In genomic region chr2:70823926-70824800, GRCm38 (mm10) we compare ENCODE assay signal across 8 mouse cellular contexts. TPM values are rescaled to one million over a fixed set of nuclear protein-coding genes. Genes with fewer than 3 reads are reported as not detected.
A peak's percentile ranks its signal among the peaks of the same experiment; 100 is the strongest.
DNase-seq lines count a peak whose midpoint lies in the region; ATAC-seq and TF ChIP-seq lines count a peak whose summit lies in the region.

No protein-coding gene starts in this region.

- H3K4me2 ChIP-seq in liver, embryonic 11.5 days, result peak overlapping the region; percentile 78
- H3K4me2 ChIP-seq in neural tube, embryonic 12.5 days (replicated peaks), result peak overlapping the region; percentile 66

- H3K36me3 ChIP-seq in hindbrain, embryonic 10.5 days, result no peaks in the 10 kb centered on the region
- H3K36me3 ChIP-seq in liver, embryonic 11.5 days (ENCODE audit: control insufficient read depth, insufficient read depth, low read length), result no peaks in the 10 kb centered on the region
- H3K36me3 ChIP-seq in neural tube, embryonic 12.5 days, result no peaks in the 10 kb centered on the region

- peak overlapping the region; percentile 99 for H3K9ac ChIP-seq in liver, embryonic 11.5 days (ENCODE audit: low read depth, low read length)
- H3K9ac ChIP-seq in neural tube, embryonic 12.5 days, result peak overlapping the region; percentile 90

- TF ChIP-seq POLR2A in cortical plate, adult 2 months (IDR thresholded peaks at IDR 0.05; ENCODE audit: extremely low read depth, insufficient read depth, low read length), result no peak

- no peaks in the 10 kb centered on the region for H3K4me1 ChIP-seq in cortical plate, adult 2 months (ENCODE audit: control insufficient read depth, insufficient read depth, low read length)
- peaks cover 20% of the 10 kb centered on the region for H3K4me1 ChIP-seq in hindbrain, embryonic 10.5 days (replicated peaks)
- peaks cover 28% of the 10 kb centered on the region for H3K4me1 ChIP-seq in liver, embryonic 11.5 days (replicated peaks; ENCODE audit: control insufficient read depth, insufficient read depth, low read length)
- peaks cover 8% of the 10 kb centered on the region for H3K4me1 ChIP-seq in neural tube, embryonic 12.5 days

- WGBS in hindbrain, embryonic 10.5 days, result 2% methylated on average over 27 of the region's 27 CpGs
- 2% methylated on average over 27 of the region's 27 CpGs for WGBS in liver, embryonic 11.5 days
- WGBS in neural tube, embryonic 12.5 days, result under 1% methylated on average over 27 of the region's 27 CpGs

- no peak for ATAC-seq in liver, embryonic 11.5 days (replicated peaks; ENCODE audit: low FRiP score)
- ATAC-seq in neural tube, embryonic 12.5 days (ENCODE audit: low FRiP score, low read depth), result no peak

- peak overlapping the region; percentile 96 for H3K4me3 ChIP-seq in gastrocnemius, adult 2 months
- peak overlapping the region; percentile 79 for H3K4me3 ChIP-seq in cortical plate, adult 2 months (ENCODE audit: insufficient read depth, low read length)
- H3K4me3 ChIP-seq in hindbrain, embryonic 10.5 days, result peak overlapping the region; percentile 93
- H3K4me3 ChIP-seq in liver, embryonic 11.5 days (ENCODE audit: low read depth, low read length), result peak overlapping the region; percentile 97
- peak overlapping the region; percentile 82 for H3K4me3 ChIP-seq in neural tube, embryonic 12.5 days

- H3K27me3 ChIP-seq in hindbrain, embryonic 10.5 days (ENCODE audit: insufficient read depth, poor library complexity, severe bottlenecking), result no peaks in the 10 kb centered on the region
- no peaks in the 10 kb centered on the region for H3K27me3 ChIP-seq in liver, embryonic 11.5 days (replicated peaks; ENCODE audit: control insufficient read depth, insufficient read depth, low read length)
- H3K27me3 ChIP-seq in neural tube, embryonic 12.5 days (replicated peaks), result no peaks in the 10 kb centered on the region

- DNase-seq in gastrocnemius, adult 2 months, result no peak
- DNase-seq in gastrocnemius, postnatal 4 days (ENCODE audit: low spot score in 2 of 2), result no peak
- DNase-seq in CD4-positive, CD25-positive, alpha-beta regulatory T cell, adult 2 months (ENCODE audit: low read depth, low spot score), result peak; percentile 76
- DNase-seq in hindbrain, embryonic 10.5 days (ENCODE audit: low spot score), result no peak
- DNase-seq in liver, embryonic 11.5 days (ENCODE audit: low spot score), result no peak
- no peak for DNase-seq in gastrocnemius, postnatal 36 days

- H3K9me3 ChIP-seq in hindbrain, embryonic 10.5 days, result no peaks in the 10 kb centered on the region
- H3K9me3 ChIP-seq in liver, embryonic 11.5 days (ENCODE audit: control insufficient read depth, low read length), result no peaks in the 10 kb centered on the region
- no peaks in the 10 kb centered on the region for H3K9me3 ChIP-seq in neural tube, embryonic 12.5 days

- intact Hi-C loops in gastrocnemius, adult 2 months (cut with DNase I), result loop anchor here (2.0 to 5.0 kb wide), 2 partner anchors 43 to 122 kb away; no protein-coding TSS in a partner anchor
- intact Hi-C loops in gastrocnemius, postnatal 36 days (cut with DNase I), result loop anchor here (2.0 kb wide), 1 partner anchor 43 kb away; no protein-coding TSS in a partner anchor

- TF ChIP-seq CTCF in gastrocnemius, adult 2 months (IDR thresholded peaks at IDR 0.05), result peak; percentile 66
- TF ChIP-seq CTCF in cortical plate, adult 2 months (IDR thresholded peaks at IDR 0.05; ENCODE audit: extremely low read depth, insufficient read depth, low read length), result peak; percentile 39; the same call in 1 of the 2 replicates

- H3K27ac ChIP-seq in gastrocnemius, adult 2 months, result peak overlapping the region; percentile 98
- H3K27ac ChIP-seq in cortical plate, adult 2 months (ENCODE audit: insufficient read depth, low read length), result peak overlapping the region; percentile 95; the same call in 1 of the 2 replicates
- peak overlapping the region; percentile 100 for H3K27ac ChIP-seq in hindbrain, embryonic 10.5 days
- peak overlapping the region; percentile 100 for H3K27ac ChIP-seq in liver, embryonic 11.5 days (ENCODE audit: low read depth, low read length)
- peak overlapping the region; percentile 99 for H3K27ac ChIP-seq in neural tube, embryonic 12.5 days

RNA-seq across cellular contexts. Expression of gene Tlk1, which starts 1.4 kb away (rescaled TPM):
- 10 to 100 TPM; 39.1 to 46.5 TPM for total RNA-seq in gastrocnemius, adult 2 months (2021)
- total RNA-seq in gastrocnemius, postnatal 4 days (2021), result 10 to 100 TPM; 43.4 to 52.1 TPM
- polyA plus RNA-seq in cortical plate, adult 2 months (2012; rRNA removed), result 45.5 and 47.5 TPM in 2 replicates
- polyA plus RNA-seq in hindbrain, embryonic 10.5 days (2016; fragmentation: Nextera tagmentation; extraction: Ambion mirVana), result 19.1 and 27.5 TPM in 2 replicates
- polyA plus RNA-seq in liver, embryonic 11.5 days (2014; fragmentation: Nextera tagmentation; extraction: Ambion mirVana), result 52.2 and 54.7 TPM in 2 replicates
- polyA plus RNA-seq in neural tube, embryonic 12.5 days (2016; fragmentation: Nextera tagmentation; extraction: Ambion mirVana), result 36.1 and 36.3 TPM in 2 replicates
- 10 to 100 TPM; 28.9 to 33.9 TPM for total RNA-seq in gastrocnemius, postnatal 36 days (2021)
